Mouse (Mus musculus) E14TG2a.4 (cell line): ENCODE results near the gene Zfhx3.

Experiments
- CTCF ChIP-seq: conservative IDR thresholded peaks from 2 replicates; pipeline ENCODE4 v1.5.1; 2014; ENCODE audit warnings: low read length
- NANOG ChIP-seq: IDR thresholded peaks from 2 replicates; pipeline ENCODE4 v1.6.1; 2014; ENCODE audit warnings: borderline replicate concordance, low read length, mixed read lengths
- POU5F1 ChIP-seq: IDR thresholded peaks from 2 replicates; pipeline ENCODE4 v1.6.1; 2014; ENCODE audit warnings: low read length, borderline replicate concordance

GRCm38 (mm10) chr8:108506779-108507178, 564.3 kb downstream of the Zfhx3 start:
- no peak for TF ChIP-seq CTCF
- no peak for TF ChIP-seq NANOG
- no peak for TF ChIP-seq POU5F1
